ENCODE assay signal across 29 mouse cellular contexts in the genomic region with DNA sequence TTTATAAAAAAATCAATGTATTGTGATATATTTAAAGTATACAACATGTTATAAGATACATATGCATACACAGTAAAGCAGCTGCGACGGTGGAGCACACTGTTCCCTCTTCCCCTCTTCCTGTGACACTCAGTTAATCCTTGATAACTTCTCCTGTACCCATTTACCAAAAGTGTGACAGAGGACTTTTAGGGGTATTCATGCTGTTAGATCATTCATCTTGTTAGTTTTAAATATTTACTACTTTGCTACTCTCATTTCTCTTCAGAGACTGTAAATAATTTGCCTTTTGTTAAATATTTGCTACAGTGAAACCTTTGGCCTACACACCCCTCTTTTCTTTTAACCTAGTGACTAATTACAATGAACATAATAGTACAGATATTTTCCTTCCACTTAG. TPM values are rescaled to one million over a fixed set of nuclear protein-coding genes. Genes with fewer than 3 reads are reported as not detected.
DNase-seq lines count a peak whose midpoint lies in the region; ATAC-seq and TF ChIP-seq lines count a peak whose summit lies in the region.
"Had no signal": no experiment of that assay in that cellular context is flagged by ENCODE, and none has a peak within 500 bp of the region (broad histone marks: within the 10 kb centered on the region; RNA-seq: fewer than 3 reads in every experiment).

No protein-coding gene starts in this region.

- peaks cover 13% of the 10 kb centered on the region; the same call in 1 of the 2 replicates for H3K4me1 ChIP-seq in kidney, adult 2 months (ENCODE audit: control insufficient read depth, insufficient read depth, low read length)
- H3K4me1 ChIP-seq in kidney, embryonic 16.5 days (ENCODE audit: insufficient read depth, low read length), result no peaks in the 10 kb centered on the region
- H3K4me1 ChIP-seq in kidney, postnatal 0 days (replicated peaks; ENCODE audit: insufficient read depth, low read length), result no peaks in the 10 kb centered on the region
- H3K4me1 ChIP-seq: embryonic facial prominence, embryonic 12.5 days; embryonic facial prominence, embryonic 15.5 days; heart, embryonic 12.5 days; heart, embryonic 15.5 days had no signal

- DNase-seq in kidney, adult 2 months, result peak; percentile 83
- DNase-seq in kidney, postnatal 14 days, result no peak
- DNase-seq in kidney, postnatal 4 days, result no peak
- DNase-seq in kidney, postnatal 0 days (ENCODE audit: low spot score), result peak; percentile 9
- DNase-seq in layer of hippocampus, postnatal 25 days (ENCODE audit: extremely low spot score in 1 of 2, low spot score in 1 of 2), result no peak
- DNase-seq: adrenal gland, adult 2 months; adrenal gland, postnatal 14 days; cerebellum, adult 11 months; cerebellum, adult 2 months; cerebellum, adult 9-11 months; cerebellum, postnatal 25 days; forebrain, postnatal 0 days; gastrocnemius, adult 2 months; gastrocnemius, postnatal 14 days; heart, adult 18-20 months; heart, postnatal 14 days; heart, postnatal 4 days had no signal

- TF ChIP-seq POLR2A in kidney, adult 2 months (IDR thresholded peaks at IDR 0.05; ENCODE audit: low read depth, low read length), result no peak

- peaks cover 11% of the 10 kb centered on the region; the same call in 1 of the 2 replicates for H3K36me3 ChIP-seq in kidney, adult 2 months (ENCODE audit: control insufficient read depth, insufficient read depth, low read length)
- no peaks in the 10 kb centered on the region for H3K36me3 ChIP-seq in kidney, embryonic 16.5 days (ENCODE audit: insufficient read depth, low read length)
- no peaks in the 10 kb centered on the region for H3K36me3 ChIP-seq in kidney, postnatal 0 days (ENCODE audit: insufficient read depth, low read length)
- H3K36me3 ChIP-seq: embryonic facial prominence, embryonic 12.5 days; embryonic facial prominence, embryonic 15.5 days; heart, embryonic 12.5 days; heart, embryonic 15.5 days had no signal

- no peaks in the 10 kb centered on the region for H3K27me3 ChIP-seq in kidney, adult 2 months (replicated peaks; ENCODE audit: control insufficient read depth, insufficient read depth, low read length)
- H3K27me3 ChIP-seq in kidney, embryonic 16.5 days (ENCODE audit: insufficient read depth, low read length), result no peaks in the 10 kb centered on the region
- no peaks in the 10 kb centered on the region for H3K27me3 ChIP-seq in kidney, postnatal 0 days (ENCODE audit: insufficient read depth, low read length)
- H3K27me3 ChIP-seq: embryonic facial prominence, embryonic 12.5 days; embryonic facial prominence, embryonic 15.5 days; heart, embryonic 12.5 days; heart, embryonic 15.5 days had no signal

- H3K9ac ChIP-seq in kidney, embryonic 16.5 days (replicated peaks; ENCODE audit: low read length), result no peak overlapping the region
- no peak overlapping the region for H3K9ac ChIP-seq in kidney, postnatal 0 days (ENCODE audit: low read depth, low read length)
- H3K9ac ChIP-seq: embryonic facial prominence, embryonic 12.5 days; embryonic facial prominence, embryonic 15.5 days; forebrain, postnatal 0 days; heart, embryonic 12.5 days; heart, embryonic 15.5 days; hindbrain, embryonic 14.5 days had no signal

- no peak overlapping the region for H3K4me2 ChIP-seq in kidney, embryonic 16.5 days (replicated peaks; ENCODE audit: low read depth, low read length)
- H3K4me2 ChIP-seq in kidney, postnatal 0 days (ENCODE audit: low read length), result no peak overlapping the region
- H3K4me2 ChIP-seq: embryonic facial prominence, embryonic 12.5 days; embryonic facial prominence, embryonic 15.5 days; heart, embryonic 12.5 days; heart, embryonic 15.5 days; hindbrain, embryonic 14.5 days had no signal

- WGBS in kidney, adult 2 months, result 60% methylated on average over 2 of the region's 2 CpGs
- 74% methylated on average over 2 of the region's 2 CpGs for WGBS in kidney, embryonic 16.5 days
- WGBS in kidney, postnatal 0 days, result 60% methylated on average over 2 of the region's 2 CpGs

- no peak overlapping the region for H3K4me3 ChIP-seq in kidney, adult 2 months (ENCODE audit: insufficient read depth, low read depth, low read length)
- H3K4me3 ChIP-seq in kidney, embryonic 16.5 days (ENCODE audit: low read length), result no peak overlapping the region
- H3K4me3 ChIP-seq in kidney, postnatal 0 days (replicated peaks; ENCODE audit: low read depth, low read length), result no peak overlapping the region
- H3K4me3 ChIP-seq: embryonic facial prominence, embryonic 12.5 days; embryonic facial prominence, embryonic 15.5 days; gastrocnemius, adult 2 months; heart, embryonic 12.5 days; heart, embryonic 15.5 days had no signal

- H3K9me3 ChIP-seq in kidney, embryonic 16.5 days (ENCODE audit: low read length), result no peaks in the 10 kb centered on the region
- no peaks in the 10 kb centered on the region for H3K9me3 ChIP-seq in kidney, postnatal 0 days (replicated peaks; ENCODE audit: low read length)
- H3K9me3 ChIP-seq: embryonic facial prominence, embryonic 12.5 days; embryonic facial prominence, embryonic 15.5 days; heart, embryonic 12.5 days; heart, embryonic 15.5 days had no signal

- no peak overlapping the region for H3K27ac ChIP-seq in kidney, adult 2 months (ENCODE audit: insufficient read depth, low read depth, low read length)
- no peak overlapping the region for H3K27ac ChIP-seq in kidney, embryonic 16.5 days (ENCODE audit: low read length)
- H3K27ac ChIP-seq in kidney, postnatal 0 days, result no peak overlapping the region
- H3K27ac ChIP-seq: embryonic facial prominence, embryonic 12.5 days; embryonic facial prominence, embryonic 15.5 days; gastrocnemius, adult 2 months; heart, embryonic 15.5 days; hindbrain, embryonic 14.5 days had no signal

- TF ChIP-seq CTCF in kidney, adult 2 months (conservative IDR thresholded peaks at IDR 0.05; ENCODE audit: insufficient read depth, insufficient read length, low read depth, low read length), result no peak
- no peak for TF ChIP-seq CTCF in kidney, postnatal 0 days (IDR thresholded peaks at IDR 0.05; ENCODE audit: low read depth)

- ATAC-seq in kidney, embryonic 16.5 days (ENCODE audit: low FRiP score, low TSS enrichment), result peak; percentile 80; the same call in 1 of the 2 replicates
- no peak for ATAC-seq in kidney, postnatal 0 days (replicated peaks; ENCODE audit: low FRiP score, low read depth)
- ATAC-seq: CD4-positive, CD25-positive, alpha-beta regulatory T cell, adult 4 months; forebrain, embryonic 14.5 days; forebrain, postnatal 0 days had no signal

RNA-seq across cellular contexts. Expression of gene Hykk, which starts 15.3 kb away (rescaled TPM):
- polyA plus RNA-seq in kidney, adult 2 months (2012; rRNA removed), result 31.2 and 39.7 TPM in 2 replicates
- polyA plus RNA-seq in kidney, embryonic 16.5 days (2015; fragmentation: Nextera tagmentation; extraction: Ambion mirVana), result 12.9 and 14.0 TPM in 2 replicates
- polyA plus RNA-seq in kidney, postnatal 0 days (2015; fragmentation: Nextera tagmentation; extraction: Ambion mirVana), result 15.5 and 16.3 TPM in 2 replicates
- 1 to 10 TPM; 2.1 to 2.5 TPM for total RNA-seq in layer of hippocampus, postnatal 25 days (2021)
- total RNA-seq: common myeloid progenitor, adult 5-6 weeks; MEL had no signal

RNA-seq across cellular contexts. Expression of gene Psma4, which starts 18.2 kb away (rescaled TPM):
- 89.3 and 121 TPM in 2 replicates for polyA plus RNA-seq in kidney, adult 2 months (2012; rRNA removed)
- 319 and 335 TPM in 2 replicates for polyA plus RNA-seq in kidney, embryonic 16.5 days (2015; fragmentation: Nextera tagmentation; extraction: Ambion mirVana)
- 317 and 325 TPM in 2 replicates for polyA plus RNA-seq in kidney, postnatal 0 days (2015; fragmentation: Nextera tagmentation; extraction: Ambion mirVana)
- total RNA-seq in layer of hippocampus, postnatal 25 days (2021), result 100 to 1,000 TPM; 130 to 137 TPM

RNA-seq across cellular contexts. Expression of gene AY074887, which starts 18.4 kb away (rescaled TPM):
- polyA plus RNA-seq in kidney, adult 2 months (2012; rRNA removed), result not detected in 2 replicates
- polyA plus RNA-seq in kidney, embryonic 16.5 days (2015; fragmentation: Nextera tagmentation; extraction: Ambion mirVana), result 0.96 and 1.6 TPM in 2 replicates
- polyA plus RNA-seq in kidney, postnatal 0 days (2015; fragmentation: Nextera tagmentation; extraction: Ambion mirVana), result 0.72 and 1.1 TPM in 2 replicates
- not detected for total RNA-seq in layer of hippocampus, postnatal 25 days (2021)
- total RNA-seq: adrenal gland, adult 2 months; adrenal gland, postnatal 14 days; forebrain, postnatal 0 days; gastrocnemius, adult 2 months; gastrocnemius, postnatal 14 days; heart, adult 18-20 months; heart, postnatal 14 days; heart, postnatal 4 days; MEL had no signal
- polyA plus RNA-seq: adrenal gland, adult 2 months; CD4-positive, CD25-positive, alpha-beta regulatory T cell, adult 4 months; cerebellum, adult 2 months; frontal cortex, adult 2 months had no signal

RNA-seq across cellular contexts. Expression of gene Chrna5, which starts 48.3 kb away (rescaled TPM):
- polyA plus RNA-seq in kidney, adult 2 months (2012; rRNA removed), result not detected in 2 replicates
- 0.40 and 0.91 TPM in 2 replicates for polyA plus RNA-seq in kidney, embryonic 16.5 days (2015; fragmentation: Nextera tagmentation; extraction: Ambion mirVana)
- polyA plus RNA-seq in kidney, postnatal 0 days (2015; fragmentation: Nextera tagmentation; extraction: Ambion mirVana), result 0.97 and 1.7 TPM in 2 replicates
- 10 to 100 TPM in 1 of 2 experiments, 1 to 10 TPM in 1; 10.0 TPM for total RNA-seq in layer of hippocampus, postnatal 25 days (2021)
- total RNA-seq: common myeloid progenitor, adult 5-6 weeks; gastrocnemius, adult 2 months; heart, adult 18-20 months; heart, postnatal 14 days; heart, postnatal 4 days; MEL had no signal
- polyA plus RNA-seq: C2C12; CD4-positive, CD25-positive, alpha-beta regulatory T cell, adult 4 months had no signal

Comparison
In these comparisons a context has a peak if more than half of its experiments do, and no peak if none do; other contexts are left out.
1. DNase-seq: peak in kidney, adult 2 months (single experiment) and kidney, postnatal 0 days (single experiment); none in kidney, postnatal 14 days (single experiment), kidney, postnatal 4 days (0 of 2) and layer of hippocampus, postnatal 25 days (0 of 2).